Mouse (Mus musculus): ENCODE data around the gene 1110051M20Rik.
"Not testable (repeated sequence)": the region's sequence is repeated elsewhere in the genome, so short reads cannot be mapped to it uniquely, and the experiment has no call there.

Gene 1110051M20Rik

DNA sequence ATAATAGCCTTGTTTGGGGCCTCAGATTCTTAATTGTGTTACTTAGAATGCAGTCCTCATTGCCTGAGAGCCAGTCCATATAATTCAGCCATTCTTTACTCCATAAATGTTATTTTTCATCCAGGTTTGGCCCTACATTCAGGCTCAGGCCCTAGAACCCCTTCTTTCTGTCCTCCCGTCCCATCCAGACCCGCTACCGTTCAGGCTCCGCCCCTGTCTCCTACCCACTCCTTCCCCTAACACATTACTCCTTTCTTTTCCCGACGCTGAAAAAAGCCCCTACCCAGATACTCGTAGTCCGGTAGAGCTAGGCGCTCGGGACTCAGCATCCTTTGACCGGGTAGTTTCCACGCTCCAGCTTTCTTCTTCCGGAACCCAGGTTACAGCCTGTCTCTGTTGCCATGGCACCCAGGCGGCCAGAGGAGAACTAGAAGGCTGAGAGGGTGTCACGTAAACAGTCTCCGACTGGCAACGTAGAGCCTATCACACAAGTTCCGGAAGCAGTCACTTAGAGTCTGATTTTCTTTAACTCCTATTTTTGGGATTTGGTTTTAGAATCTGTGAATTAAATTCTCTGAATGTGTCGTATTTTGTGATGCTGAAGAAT is at the start of gene 1110051M20Rik:
Gene 1110051M20Rik (minus strand): TSS at position 419 of the 607 bp plus-strand sequence.
- DNase-seq (ENCODE audit: extremely low spot score, low spot score), result peak; percentile 86

DNA sequence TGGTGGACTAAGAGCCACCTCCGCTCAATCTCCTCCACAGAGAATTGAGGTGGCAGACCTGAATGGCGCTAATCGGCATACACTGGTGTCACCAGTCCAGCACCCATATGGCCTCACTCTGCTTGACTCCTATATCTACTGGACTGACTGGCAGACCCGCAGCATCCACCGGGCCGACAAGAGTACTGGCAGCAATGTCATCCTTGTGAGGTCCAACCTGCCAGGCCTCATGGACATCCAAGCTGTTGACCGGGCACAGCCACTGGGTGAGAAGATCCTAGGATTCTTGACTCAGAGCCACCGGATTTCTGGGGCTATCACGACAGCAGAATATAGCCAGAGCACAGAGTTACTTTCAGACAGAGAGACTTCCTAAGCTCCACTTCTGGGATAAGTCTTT is 49.5 kb upstream of the 1110051M20Rik start:
- DNase-seq (ENCODE audit: extremely low spot score, low spot score), result no peak

DNA sequence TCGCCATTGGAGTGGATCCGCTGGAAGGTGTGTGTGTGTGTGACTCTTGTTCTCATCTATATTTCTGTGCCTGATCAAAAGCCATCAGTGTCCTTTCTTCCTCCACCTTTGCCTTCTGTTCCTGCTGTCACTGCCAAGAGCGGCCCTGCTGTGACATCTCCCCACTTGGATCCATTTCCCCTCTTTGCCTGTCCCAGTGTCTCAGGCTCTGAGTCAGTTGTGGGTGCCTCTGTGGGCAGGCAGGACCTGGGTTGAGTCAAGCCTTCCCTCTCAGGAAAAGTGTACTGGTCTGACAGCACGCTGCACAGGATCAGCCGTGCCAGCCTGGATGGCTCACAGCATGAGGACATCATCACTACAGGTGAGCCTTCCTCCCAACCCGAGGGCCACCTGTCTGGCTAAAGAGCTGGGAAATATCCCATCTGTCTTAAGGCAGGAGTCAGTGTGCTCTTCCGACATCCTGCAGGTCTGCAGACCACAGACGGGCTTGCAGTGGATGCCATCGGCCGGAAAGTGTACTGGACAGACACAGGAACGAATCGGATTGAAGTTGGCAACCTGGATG is 47.6 kb upstream of the 1110051M20Rik start:
- no peak for DNase-seq (ENCODE audit: extremely low spot score, low spot score)

DNA sequence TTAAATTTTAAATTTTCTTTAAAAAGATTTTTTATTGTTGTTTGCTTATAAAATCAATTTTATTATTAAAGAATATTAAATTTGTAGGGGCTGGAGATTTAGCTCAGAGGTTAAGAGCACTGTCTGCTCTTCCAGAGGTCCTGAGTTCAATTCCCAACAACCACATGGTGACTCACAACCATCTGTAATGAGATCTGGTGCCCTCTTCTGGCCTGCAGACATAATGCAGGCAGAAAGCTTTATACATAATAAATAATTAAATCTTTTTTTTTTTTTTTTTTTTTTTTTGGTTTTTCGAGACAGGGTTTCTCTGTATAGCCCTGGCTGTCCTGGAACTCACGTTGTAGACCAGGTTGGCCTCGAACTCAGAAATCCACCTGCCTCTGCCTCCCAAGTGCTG is 42.8 kb upstream of the 1110051M20Rik start:
- not testable (repeated sequence) for DNase-seq (ENCODE audit: extremely low spot score, low spot score)

DNA sequence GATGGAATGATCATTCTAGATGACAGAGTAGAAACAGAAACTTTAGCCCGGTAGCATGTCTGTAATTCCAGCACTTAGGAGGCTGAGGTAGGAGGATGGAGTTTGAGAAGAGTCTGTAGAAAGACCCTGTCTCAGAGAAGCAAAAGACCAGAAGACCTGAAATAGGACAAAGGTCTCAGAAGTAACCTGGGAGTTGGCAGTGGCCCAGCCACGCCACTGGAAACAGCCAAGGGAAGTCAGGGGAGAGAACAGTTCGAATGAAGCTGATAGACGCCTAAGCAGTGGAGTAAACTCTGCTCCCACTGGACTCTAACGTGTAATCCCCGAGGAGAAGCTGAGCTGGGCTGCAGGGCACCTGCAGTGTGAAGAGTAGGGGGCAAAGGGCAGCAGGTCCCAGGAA is 40.8 kb upstream of the 1110051M20Rik start:
- DNase-seq (ENCODE audit: extremely low spot score, low spot score), result no peak

DNA sequence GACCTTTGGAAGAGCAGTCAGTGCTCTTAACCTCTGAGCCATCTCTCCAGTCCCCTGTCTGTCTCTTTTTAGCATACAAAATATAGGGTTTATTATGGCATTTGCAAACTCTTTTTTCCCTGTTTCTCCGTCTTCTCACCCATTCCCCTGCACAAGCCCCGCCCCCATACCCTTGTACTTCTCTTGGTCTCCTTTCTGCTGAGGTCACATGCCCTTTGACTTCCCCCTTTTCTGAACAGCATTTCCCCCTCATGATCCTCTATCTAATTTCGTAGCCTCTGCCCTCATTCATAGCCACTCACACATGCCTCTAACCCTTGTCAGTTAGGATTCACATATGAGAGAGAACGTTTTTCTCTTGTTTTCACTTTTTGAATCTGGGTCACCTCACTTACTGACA is 40.2 kb upstream of the 1110051M20Rik start:
- DNase-seq (ENCODE audit: extremely low spot score, low spot score), result no peak

DNA sequence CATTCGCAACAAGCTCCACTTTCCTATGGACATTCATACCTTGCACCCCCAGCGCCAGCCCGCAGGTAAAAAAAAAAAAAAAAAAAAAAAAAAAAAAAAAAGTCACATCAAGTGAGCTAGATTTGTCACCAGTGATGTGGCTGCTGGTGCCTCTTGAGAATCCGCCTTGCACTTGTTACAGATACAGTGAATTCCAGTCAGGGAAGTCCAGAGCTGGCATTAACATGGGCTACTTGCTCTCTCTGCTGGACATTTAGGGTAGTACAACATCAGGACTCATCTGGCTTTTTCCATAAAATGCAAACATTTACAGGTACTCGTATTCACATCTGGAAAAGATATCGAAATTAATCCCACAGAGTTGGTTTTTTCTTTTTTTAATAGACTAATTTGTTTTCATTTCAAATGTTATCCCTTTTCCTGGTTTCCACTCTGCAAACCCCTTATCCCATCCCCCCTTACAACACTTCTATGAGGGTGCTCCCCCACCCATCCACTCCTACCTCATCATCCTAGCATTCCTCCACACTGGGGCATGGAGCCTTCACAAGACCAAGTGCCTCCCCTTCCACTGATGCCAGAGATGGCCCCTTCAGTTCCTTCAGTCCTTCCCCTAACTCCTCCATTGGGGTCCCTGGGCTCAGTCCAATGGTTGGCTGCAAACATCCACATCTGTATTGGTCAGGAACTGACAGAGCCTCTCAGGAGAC is 36.5 kb upstream of the 1110051M20Rik start:
- DNase-seq (ENCODE audit: extremely low spot score, low spot score), result no peak

DNA sequence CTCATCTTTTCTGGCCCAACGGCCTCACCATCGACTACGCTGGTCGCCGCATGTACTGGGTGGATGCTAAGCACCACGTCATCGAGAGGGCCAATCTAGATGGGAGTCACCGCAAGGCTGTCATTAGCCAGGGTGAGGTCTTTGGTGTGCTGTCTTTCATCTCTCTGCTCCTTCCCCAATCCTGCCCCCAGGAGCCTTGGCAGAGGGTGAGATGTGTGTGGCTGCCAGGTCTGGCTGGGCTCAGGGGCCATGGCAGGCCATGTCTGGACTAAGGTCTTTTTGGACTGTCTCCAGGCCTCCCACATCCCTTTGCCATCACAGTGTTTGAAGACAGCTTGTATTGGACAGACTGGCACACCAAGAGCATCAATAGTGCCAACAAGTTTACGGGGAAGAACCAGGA is 35.9 kb upstream of the 1110051M20Rik start:
- no peak for DNase-seq (ENCODE audit: extremely low spot score, low spot score)

DNA sequence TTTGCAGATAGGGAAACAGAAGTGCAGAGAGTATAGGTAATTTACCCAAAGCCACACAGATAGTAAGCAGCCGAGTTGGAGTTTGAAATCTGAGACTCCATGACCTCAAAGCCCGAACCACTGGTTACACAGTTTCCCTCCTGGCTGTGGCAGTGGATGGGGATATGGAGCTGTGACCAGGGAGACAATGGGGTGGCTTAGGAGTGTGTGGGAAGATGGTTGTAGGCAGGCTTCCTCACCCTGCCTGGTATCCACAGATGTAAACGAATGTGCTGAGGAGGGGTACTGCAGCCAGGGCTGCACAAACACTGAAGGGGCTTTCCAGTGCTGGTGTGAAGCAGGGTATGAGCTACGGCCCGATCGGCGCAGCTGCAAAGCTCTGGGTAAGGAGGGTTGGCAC is 32.3 kb upstream of the 1110051M20Rik start:
- DNase-seq (ENCODE audit: extremely low spot score, low spot score), result no peak

DNA sequence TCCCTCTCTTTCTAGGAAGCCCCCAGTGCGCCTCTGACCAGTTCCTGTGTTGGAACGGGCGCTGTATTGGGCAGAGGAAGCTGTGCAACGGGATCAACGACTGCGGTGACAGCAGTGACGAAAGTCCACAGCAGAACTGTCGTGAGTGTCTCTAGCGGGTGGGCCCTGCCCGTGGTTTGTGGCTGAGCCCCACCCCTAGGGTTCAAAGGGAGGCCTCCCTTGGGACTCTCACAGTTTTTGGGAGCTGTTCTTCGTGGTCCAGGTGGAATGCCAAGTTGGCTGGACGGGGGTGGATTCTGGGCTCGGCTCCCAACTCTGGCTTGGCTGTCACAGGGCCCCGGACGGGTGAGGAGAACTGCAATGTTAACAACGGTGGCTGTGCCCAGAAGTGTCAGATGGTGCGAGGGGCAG is 31.8 kb upstream of the 1110051M20Rik start:
- DNase-seq (ENCODE audit: extremely low spot score, low spot score), result no peak

DNA sequence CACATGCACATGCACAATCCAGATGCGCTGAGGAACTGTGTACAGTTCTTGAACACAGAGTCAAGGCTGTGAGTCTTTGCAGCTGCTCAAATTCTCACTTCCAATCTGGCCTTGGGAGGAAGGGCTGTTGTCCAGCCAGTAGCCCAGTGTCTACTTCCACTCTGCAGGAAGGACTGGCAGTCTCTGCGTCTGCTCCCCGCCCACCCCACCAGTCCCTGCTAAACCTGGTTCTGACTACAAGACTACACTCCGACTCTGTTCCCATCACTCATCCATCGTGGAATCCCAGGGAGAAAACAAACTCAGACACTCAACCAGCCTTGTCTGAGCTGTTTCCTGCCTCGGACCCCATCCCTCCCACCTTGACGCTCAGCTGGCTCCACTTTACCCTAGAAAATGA is 31.3 kb upstream of the 1110051M20Rik start:
- no peak for DNase-seq (ENCODE audit: extremely low spot score, low spot score)

DNA sequence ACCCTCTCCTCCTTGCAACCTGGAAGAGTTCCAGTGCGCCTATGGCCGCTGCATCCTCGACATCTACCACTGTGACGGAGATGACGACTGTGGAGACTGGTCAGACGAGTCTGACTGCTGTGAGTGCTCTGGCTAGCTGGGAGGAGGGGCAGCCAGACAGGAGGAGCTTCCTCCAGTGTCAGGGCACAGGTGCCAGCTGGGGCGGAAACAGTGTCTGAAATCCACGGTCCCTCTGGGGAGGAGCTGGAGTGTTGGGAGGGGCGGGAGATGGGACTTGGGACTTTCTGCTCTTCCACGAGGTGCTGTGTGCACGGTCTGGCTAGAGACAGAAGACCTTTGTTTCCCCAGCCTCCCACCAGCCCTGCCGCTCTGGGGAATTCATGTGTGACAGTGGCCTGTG is 29.9 kb upstream of the 1110051M20Rik start:
- DNase-seq (ENCODE audit: extremely low spot score, low spot score), result no peak

DNA sequence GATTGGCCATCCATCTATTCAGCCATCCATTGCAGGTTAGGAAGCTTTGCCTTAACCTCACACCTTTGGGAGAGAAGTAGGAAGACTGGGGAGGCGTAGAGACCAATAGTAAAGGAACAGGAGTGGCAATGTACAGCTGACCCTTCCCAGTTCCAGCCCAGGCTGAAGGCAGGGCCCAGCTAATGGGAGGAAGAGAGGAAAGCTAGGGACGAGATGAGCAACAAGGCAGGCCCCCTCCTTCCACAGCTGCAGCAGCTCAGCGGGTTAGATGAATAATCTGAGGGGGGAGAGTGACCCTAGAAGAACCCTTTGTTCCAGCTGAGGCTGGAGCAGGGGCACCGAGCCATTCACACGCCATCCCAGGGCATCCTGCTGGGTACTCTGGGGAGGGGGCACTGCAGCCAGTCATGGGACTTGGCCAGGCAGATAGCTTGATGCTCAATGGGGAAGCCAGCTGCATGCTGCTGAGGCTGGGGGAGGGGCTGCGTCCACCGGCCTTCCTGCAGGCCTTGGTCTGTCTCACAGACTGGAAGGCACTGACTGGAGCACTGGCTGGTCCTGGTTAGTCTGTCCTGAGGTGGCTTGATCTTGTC is 25.6 kb upstream of the 1110051M20Rik start:
- DNase-seq (ENCODE audit: extremely low spot score, low spot score), result no peak

DNA sequence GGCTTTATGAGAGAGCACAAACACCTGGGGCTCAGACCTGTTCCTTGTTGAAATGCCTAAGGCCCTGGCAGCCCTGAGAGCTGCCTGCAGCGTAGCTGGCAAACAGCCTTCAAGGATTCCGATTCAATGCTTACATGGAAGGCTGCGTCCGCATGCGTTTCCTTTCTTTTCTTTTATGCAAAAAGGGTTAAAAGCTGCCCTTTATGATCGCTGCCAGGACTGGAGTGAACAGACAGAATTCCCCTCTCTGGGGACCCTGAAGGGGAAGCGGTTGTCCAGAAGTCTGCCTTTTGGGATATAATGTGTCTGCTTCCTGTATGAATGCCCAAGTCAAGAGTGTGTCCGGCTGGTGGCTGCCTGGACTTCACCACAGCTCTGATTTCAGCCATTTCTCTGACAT is 23.1 kb upstream of the 1110051M20Rik start:
- no peak for DNase-seq (ENCODE audit: extremely low spot score, low spot score)

DNA sequence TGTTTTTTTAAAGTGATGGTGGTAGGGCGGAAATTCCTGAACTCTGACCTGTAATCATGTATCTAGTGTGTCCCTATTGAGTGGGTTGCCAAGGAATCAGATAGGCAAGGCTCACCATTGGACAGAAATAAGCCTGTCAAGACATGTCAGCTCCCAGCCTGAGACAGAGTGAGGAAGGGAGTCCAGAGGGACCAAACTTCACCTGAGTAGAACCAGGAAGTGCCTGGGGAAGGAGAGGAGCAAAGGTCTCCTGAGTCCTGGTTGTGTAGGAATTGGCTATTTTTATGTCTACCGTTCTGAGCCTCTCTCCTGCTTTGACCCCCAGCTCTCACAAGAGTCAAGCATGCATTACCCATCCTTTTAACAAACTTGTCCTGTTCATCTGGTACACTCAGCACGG is 21.4 kb upstream of the 1110051M20Rik start:
- no peak for DNase-seq (ENCODE audit: extremely low spot score, low spot score)

DNA sequence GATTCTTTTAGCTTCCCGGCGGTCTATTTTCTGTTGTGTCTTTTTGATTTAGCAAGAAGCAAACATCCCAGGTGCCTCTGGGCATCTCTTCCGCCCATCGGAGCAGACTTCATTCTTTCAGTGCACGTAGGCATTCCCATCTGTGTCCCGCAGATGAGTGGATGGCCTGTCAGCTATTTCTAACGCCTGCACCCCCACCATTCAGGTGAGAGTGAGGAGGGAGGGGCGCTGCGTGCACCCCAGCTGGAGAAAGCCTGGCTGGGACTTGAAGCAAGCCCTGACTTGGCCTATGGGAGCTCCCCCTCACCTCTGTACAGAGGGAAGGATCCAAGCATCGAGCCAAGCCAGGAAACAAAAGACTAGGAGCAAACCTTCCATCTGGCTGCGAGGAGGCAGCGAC is 18.2 kb upstream of the 1110051M20Rik start:
- no peak for DNase-seq (ENCODE audit: extremely low spot score, low spot score)

DNA sequence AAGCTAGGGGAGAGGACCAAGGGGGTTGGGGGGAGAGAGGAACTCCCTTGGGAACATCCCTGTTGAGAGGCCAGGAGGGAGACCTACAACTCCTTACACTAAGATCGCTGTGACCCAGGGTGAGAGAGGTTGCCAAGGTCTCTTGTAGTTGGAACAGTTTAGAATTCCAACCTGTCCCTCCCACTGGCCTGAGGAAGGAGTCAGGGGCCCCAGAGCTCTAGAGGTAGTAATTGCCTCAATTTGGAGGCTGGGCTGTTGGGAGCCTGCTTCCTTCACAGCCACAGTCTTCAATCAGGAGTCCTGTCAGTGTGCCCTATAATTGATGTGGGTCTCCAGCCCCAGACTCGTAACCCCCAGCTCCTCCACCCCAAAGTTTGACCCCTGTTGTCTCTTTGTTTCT is 17.7 kb upstream of the 1110051M20Rik start:
- no peak for DNase-seq (ENCODE audit: extremely low spot score, low spot score)

DNA sequence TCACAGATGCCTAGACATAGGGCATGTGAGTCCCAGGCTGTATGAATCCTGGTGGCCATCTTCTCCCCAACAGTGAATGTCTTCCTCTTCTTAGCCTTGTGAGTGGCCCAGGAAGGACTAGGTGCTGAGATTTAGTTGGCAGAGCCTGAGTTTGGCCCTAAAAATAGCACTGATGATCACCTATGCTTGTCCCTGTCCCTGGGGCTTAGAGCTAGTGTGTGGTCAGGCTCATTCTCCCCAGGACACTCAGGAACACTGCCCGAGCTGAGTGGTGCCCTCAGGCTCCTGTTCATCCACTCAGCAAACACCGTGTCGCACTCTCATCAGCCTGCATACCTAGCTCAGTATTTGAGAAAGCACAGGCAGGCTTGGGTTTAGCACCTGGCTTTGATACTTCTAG is 16.8 kb upstream of the 1110051M20Rik start:
- DNase-seq (ENCODE audit: extremely low spot score, low spot score), result no peak

DNA sequence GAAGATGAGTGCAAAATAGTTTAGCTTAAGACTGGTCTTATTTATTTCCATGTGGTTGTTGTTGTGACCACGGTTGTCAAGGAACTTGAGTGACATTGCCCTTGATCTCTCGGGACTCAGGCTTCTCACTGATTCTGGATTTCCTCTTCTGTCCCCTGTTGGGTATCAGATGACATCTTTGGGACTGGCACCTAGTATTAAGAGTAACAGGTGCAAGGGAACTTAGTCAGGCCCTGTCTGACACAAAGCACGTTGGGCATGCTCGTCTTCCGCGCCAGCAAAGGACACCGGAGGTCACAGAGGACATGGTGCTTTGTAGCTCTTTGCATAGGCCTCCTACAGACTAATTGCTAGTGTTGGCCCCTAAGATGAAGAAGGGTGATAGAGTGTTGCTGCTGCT is 16.3 kb upstream of the 1110051M20Rik start:
- no peak for DNase-seq (ENCODE audit: extremely low spot score, low spot score)

DNA sequence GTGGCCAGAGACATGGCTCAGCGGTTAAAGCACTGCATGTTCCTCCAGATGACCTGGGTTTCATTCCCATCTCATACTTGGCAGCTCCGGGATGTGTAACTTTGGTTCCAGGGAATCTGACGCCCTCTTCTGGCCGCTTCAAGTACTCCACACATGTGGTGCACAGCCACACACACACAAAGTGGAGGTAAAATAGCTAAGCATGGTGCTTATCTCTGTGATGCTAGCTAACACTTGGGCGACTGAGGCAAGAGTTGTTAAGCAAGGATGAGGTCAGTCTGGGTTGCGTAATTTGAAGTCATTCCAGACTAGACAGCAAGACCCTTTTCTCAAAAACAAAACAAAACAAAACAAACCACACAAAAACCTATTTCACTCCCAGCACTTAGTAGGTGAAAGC is 15.6 kb upstream of the 1110051M20Rik start:
- DNase-seq (ENCODE audit: extremely low spot score, low spot score), result no peak

DNA sequence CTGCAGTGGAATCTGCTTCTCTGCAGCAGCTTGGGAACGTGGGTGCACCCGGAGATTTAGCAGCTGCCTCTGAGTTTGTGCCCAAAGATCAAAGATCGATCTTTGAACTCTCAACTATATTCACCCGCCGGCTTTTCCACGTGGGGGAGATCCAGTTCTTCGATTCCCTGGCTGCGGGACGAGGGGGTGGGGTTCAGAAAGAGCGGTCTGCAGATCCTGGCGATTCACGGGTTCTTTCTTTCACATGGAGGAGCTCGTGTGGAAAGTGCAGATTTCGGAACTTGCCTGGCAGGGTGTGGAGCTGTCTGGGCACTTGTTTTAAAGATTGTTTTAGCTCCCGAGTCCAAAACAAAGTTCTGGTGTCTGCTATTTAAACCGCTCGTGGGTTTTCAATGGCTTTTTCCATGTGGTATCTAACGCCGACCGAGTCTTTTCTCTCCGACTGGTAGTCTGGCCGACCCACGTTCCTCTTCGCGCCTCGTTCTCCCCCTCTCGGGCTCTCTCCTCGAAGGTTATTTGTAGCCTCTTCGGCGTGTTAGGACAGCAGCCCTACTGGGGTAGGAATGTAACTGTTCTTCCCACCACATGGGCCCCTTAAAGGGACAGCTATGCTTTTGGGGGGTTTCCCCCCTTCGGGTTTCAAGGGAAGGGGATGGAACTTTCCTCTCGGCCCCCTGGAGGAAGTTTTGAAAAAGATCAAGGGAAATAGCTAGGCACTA is 14.3 kb upstream of the 1110051M20Rik start:
- DNase-seq (ENCODE audit: extremely low spot score, low spot score), result peak; percentile 69

DNA sequence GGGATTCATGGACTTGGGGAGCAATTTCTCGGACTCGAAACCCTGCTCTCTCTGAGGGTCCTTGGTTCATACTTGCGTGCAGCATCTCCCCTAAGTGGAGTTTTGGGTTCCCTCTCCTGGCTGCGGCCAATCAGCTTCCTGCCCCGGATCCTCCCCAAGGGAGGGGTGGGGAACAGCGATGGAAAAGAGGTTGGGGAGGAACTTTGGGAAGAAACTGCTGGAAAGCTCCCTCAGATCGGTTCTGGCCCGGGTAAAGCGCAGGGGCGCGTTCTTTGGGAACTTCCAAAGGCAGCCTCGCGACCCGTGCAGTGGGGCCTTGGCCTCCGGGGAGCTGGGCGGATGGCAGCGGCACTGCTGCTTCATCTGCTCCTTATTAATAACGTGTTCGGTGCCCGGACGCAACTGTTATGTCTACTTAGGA is 13.8 kb upstream of the 1110051M20Rik start:
- DNase-seq (ENCODE audit: extremely low spot score, low spot score), result peak; percentile 76

Data from neural tube, embryonic 10.5 days (tissue).